Mouse (Mus musculus) myocyte (in vitro differentiated cells): ENCODE data around the gene Tagln.

Source experiments
- POLR2A ChIP-seq: IDR thresholded peaks from one replicate; pipeline ENCODE4 v1.6.1; 2011; ENCODE audit warnings: low read depth, mild to moderate bottlenecking, control low read depth, moderate library complexity; ENCODE audit not compliant: insufficient read length
- USF1 ChIP-seq: IDR thresholded peaks from one replicate; pipeline ENCODE4 v1.6.1; 2011; ENCODE audit warnings: low read depth, mild to moderate bottlenecking, control low read depth, moderate library complexity

- no peak for TF ChIP-seq POLR2A
- TF ChIP-seq USF1, result no peak
Observed at GRCm38 (mm10) chr9:45911673-45912072, 24.2 kb downstream of the Tagln start.
